24 mouse cellular contexts compared by ENCODE assay signal in genomic region chr3:65654541-65655206, GRCm38 (mm10). TPM values are rescaled to one million over a fixed set of nuclear protein-coding genes. Genes with fewer than 3 reads are reported as not detected.
DNase-seq lines count a peak whose midpoint lies in the region; ATAC-seq lines count a peak whose summit lies in the region.
"Had no signal": no experiment of that assay in that cellular context is flagged by ENCODE, and none has a peak within 500 bp of the region (broad histone marks: within the 10 kb centered on the region; RNA-seq: fewer than 3 reads in every experiment).

No protein-coding gene starts in this region.

- no peak overlapping the region for H3K9ac ChIP-seq in kidney, embryonic 15.5 days
- no peak overlapping the region for H3K9ac ChIP-seq in embryonic facial prominence, embryonic 11.5 days (replicated peaks; ENCODE audit: low read length)
- H3K9ac ChIP-seq: embryonic facial prominence, embryonic 12.5 days; intestine, embryonic 15.5 days; limb, embryonic 13.5 days; liver, embryonic 14.5 days; lung, embryonic 15.5 days; midbrain, embryonic 12.5 days; neural tube, embryonic 12.5 days had no signal

- DNase-seq in kidney, adult 9 months = peak; percentile 60
- DNase-seq in embryo, embryonic 10 days (ENCODE audit: low spot score) = peak; percentile 68
- peak; percentile 40 for DNase-seq in embryonic facial prominence, embryonic 11.5 days (ENCODE audit: low spot score)
- DNase-seq in mesoderm, embryonic 11.5 days (ENCODE audit: low read depth, low spot score) = peak; percentile 55
- DNase-seq in thymus, postnatal 14 days = no peak
- DNase-seq in right cerebral cortex, postnatal 4 days = no peak
- DNase-seq: adrenal gland, postnatal 10 days; cerebellum, adult 8-10 months; cerebellum, postnatal 36 days; kidney, postnatal 25 days; right cerebral cortex, adult 18-20 months; thymus, postnatal 25 days had no signal

- H3K36me3 ChIP-seq in kidney, embryonic 15.5 days = no peaks in the 10 kb centered on the region
- H3K36me3 ChIP-seq in embryonic facial prominence, embryonic 11.5 days (replicated peaks; ENCODE audit: control insufficient read depth, insufficient read depth, low read depth, low read length) = no peaks in the 10 kb centered on the region
- H3K36me3 ChIP-seq: embryonic facial prominence, embryonic 12.5 days; G1E; intestine, embryonic 15.5 days; limb, embryonic 13.5 days; lung, embryonic 15.5 days; midbrain, embryonic 12.5 days; neural tube, embryonic 12.5 days had no signal

- peaks cover 23% of the 10 kb centered on the region for H3K27me3 ChIP-seq in kidney, embryonic 15.5 days
- no peaks in the 10 kb centered on the region for H3K27me3 ChIP-seq in embryonic facial prominence, embryonic 11.5 days (ENCODE audit: control insufficient read depth, insufficient read depth, low read length)
- H3K27me3 ChIP-seq: intestine, embryonic 15.5 days; neural tube, embryonic 12.5 days had no signal

- no peak overlapping the region for H3K4me2 ChIP-seq in kidney, embryonic 15.5 days
- H3K4me2 ChIP-seq in embryonic facial prominence, embryonic 11.5 days (ENCODE audit: low read depth, low read length) = no peak overlapping the region
- H3K4me2 ChIP-seq: embryonic facial prominence, embryonic 12.5 days; intestine, embryonic 15.5 days; limb, embryonic 13.5 days; lung, embryonic 15.5 days; midbrain, embryonic 12.5 days; neural tube, embryonic 12.5 days had no signal

- H3K27ac ChIP-seq in kidney, embryonic 15.5 days = no peak overlapping the region
- H3K27ac ChIP-seq in embryonic facial prominence, embryonic 11.5 days (replicated peaks; ENCODE audit: low read depth, low read length) = no peak overlapping the region
- H3K27ac ChIP-seq: embryonic facial prominence, embryonic 12.5 days; intestine, embryonic 15.5 days; limb, embryonic 13.5 days; liver, embryonic 14.5 days; lung, embryonic 15.5 days; midbrain, embryonic 12.5 days; neural tube, embryonic 12.5 days had no signal

- H3K4me3 ChIP-seq in kidney, embryonic 15.5 days (replicated peaks) = no peak overlapping the region
- no peak overlapping the region for H3K4me3 ChIP-seq in embryonic facial prominence, embryonic 11.5 days (ENCODE audit: low read depth, low read length)
- H3K4me3 ChIP-seq: embryonic facial prominence, embryonic 12.5 days; intestine, embryonic 15.5 days; limb, embryonic 13.5 days; lung, embryonic 15.5 days; midbrain, embryonic 12.5 days; myocyte; neural tube, embryonic 12.5 days had no signal

- H3K4me1 ChIP-seq in kidney, embryonic 15.5 days = peaks cover 19% of the 10 kb centered on the region
- H3K4me1 ChIP-seq in embryonic facial prominence, embryonic 11.5 days (ENCODE audit: control insufficient read depth, insufficient read depth, low read length) = no peaks in the 10 kb centered on the region
- H3K4me1 ChIP-seq: embryonic facial prominence, embryonic 12.5 days; intestine, embryonic 15.5 days had no signal

- 36% methylated on average over 10 of the region's 10 CpGs for WGBS in kidney, embryonic 15.5 days
- WGBS in embryonic facial prominence, embryonic 11.5 days = 22% methylated on average over 10 of the region's 10 CpGs

- ATAC-seq in kidney, embryonic 15.5 days (replicated peaks; ENCODE audit: low FRiP score) = no peak
- no peak for ATAC-seq in embryonic facial prominence, embryonic 11.5 days (replicated peaks; ENCODE audit: insufficient number of reproducible peaks, low FRiP score, low TSS enrichment, low read depth)
- ATAC-seq: forebrain, embryonic 14.5 days; hindbrain, embryonic 16.5 days; intestine, embryonic 15.5 days had no signal

- no peaks in the 10 kb centered on the region for H3K9me3 ChIP-seq in kidney, embryonic 15.5 days (replicated peaks)
- H3K9me3 ChIP-seq in embryonic facial prominence, embryonic 11.5 days (replicated peaks; ENCODE audit: control insufficient read depth, low read length) = no peaks in the 10 kb centered on the region
- H3K9me3 ChIP-seq: embryonic facial prominence, embryonic 12.5 days; G1E; intestine, embryonic 15.5 days; limb, embryonic 13.5 days; lung, embryonic 15.5 days; midbrain, embryonic 12.5 days; neural tube, embryonic 12.5 days had no signal

RNA-seq across cellular contexts. Expression of gene Lekr1, which starts 11.4 kb away (rescaled TPM):
- polyA plus RNA-seq in kidney, embryonic 15.5 days (2015; fragmentation: Nextera tagmentation; extraction: Ambion mirVana) = 7.8 and 8.3 TPM in 2 replicates
- polyA plus RNA-seq in embryonic facial prominence, embryonic 11.5 days (2014; fragmentation: Nextera tagmentation; extraction: Ambion mirVana) = 8.7 and 9.3 TPM in 2 replicates
- polyA plus RNA-seq: G1E had no signal

Comparison
In these comparisons a context has a peak if more than half of its experiments do, and no peak if none do; other contexts are left out.
1. DNase-seq: peak in kidney, adult 9 months (single experiment), embryo, embryonic 10 days (single experiment), embryonic facial prominence, embryonic 11.5 days (single experiment) and mesoderm, embryonic 11.5 days (single experiment); none in thymus, postnatal 14 days (single experiment) and right cerebral cortex, postnatal 4 days (single experiment).